ENCODE assay signal across 26 mouse cellular contexts in the genomic region with DNA sequence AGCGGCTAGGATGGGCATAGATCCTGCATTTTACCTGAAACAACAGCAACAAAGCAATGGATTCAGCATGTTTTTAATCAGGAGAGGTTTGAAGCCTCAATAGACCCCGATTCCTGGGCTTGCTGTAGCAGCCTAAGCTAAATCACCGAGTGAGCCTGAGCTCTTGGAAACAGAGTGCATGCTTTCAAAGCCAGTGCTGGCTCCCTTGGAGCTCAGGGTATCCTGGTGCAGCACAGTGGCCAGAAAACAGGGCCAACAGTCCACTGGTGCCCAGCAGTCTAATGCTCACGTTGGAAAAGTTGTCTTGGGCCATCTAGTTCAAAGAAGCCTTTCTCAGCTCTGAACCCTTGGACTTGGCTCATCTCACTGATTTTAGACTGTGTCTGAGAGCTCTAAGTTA. TPM values are rescaled to one million over a fixed set of nuclear protein-coding genes. Genes with fewer than 3 reads are reported as not detected.
DNase-seq lines count a peak whose midpoint lies in the region; ATAC-seq and TF ChIP-seq lines count a peak whose summit lies in the region.
"Had no signal": no experiment of that assay in that cellular context is flagged by ENCODE, and none has a peak within 500 bp of the region (broad histone marks: within the 10 kb centered on the region; RNA-seq: fewer than 3 reads in every experiment).

No protein-coding gene starts in this region.

- WGBS in forebrain, postnatal 0 days: 72% methylated on average over 4 of the region's 4 CpGs
- WGBS in forebrain, embryonic 16.5 days: 82% methylated on average over 4 of the region's 4 CpGs

- no peaks in the 10 kb centered on the region for H3K27me3 ChIP-seq in forebrain, postnatal 0 days (ENCODE audit: insufficient read depth, low read length)
- H3K27me3 ChIP-seq in forebrain, embryonic 16.5 days (replicated peaks; ENCODE audit: control insufficient read depth, insufficient read depth, low read length): no peaks in the 10 kb centered on the region
- H3K27me3 ChIP-seq: embryonic facial prominence, embryonic 15.5 days; kidney, embryonic 15.5 days; midbrain, embryonic 12.5 days had no signal

- DNase-seq in forebrain, postnatal 0 days: no peak
- peak; percentile 3 for DNase-seq in left cerebral cortex, adult 11 months (ENCODE audit: low spot score)
- no peak for DNase-seq in left cerebral cortex, postnatal 36 days (ENCODE audit: low spot score in 2 of 2)
- DNase-seq in layer of hippocampus, adult 2 months (ENCODE audit: low spot score in 2 of 2): peak in 1 of 2 experiments; percentile 59
- peak; percentile 23 to 44 for DNase-seq in layer of hippocampus, postnatal 10 days (ENCODE audit: low spot score in 2 of 2)
- no peak for DNase-seq in lung, postnatal 25 days (ENCODE audit: low spot score)
- DNase-seq: adrenal gland, adult 8-10 months; kidney, adult 11 months; kidney, postnatal 36 days; liver, postnatal 0 days; lung, postnatal 10 days; thymus, adult 2 months; thymus, postnatal 4 days had no signal

- no peak for TF ChIP-seq CTCF in forebrain, postnatal 0 days (IDR thresholded peaks at IDR 0.05; ENCODE audit: low read depth)
- no peak for TF ChIP-seq CTCF in layer of hippocampus, adult 2 months (conservative IDR thresholded peaks at IDR 0.05)

- H3K4me3 ChIP-seq in forebrain, postnatal 0 days (ENCODE audit: low read depth, low read length): no peak overlapping the region
- H3K4me3 ChIP-seq in forebrain, embryonic 16.5 days (replicated peaks; ENCODE audit: low read length): no peak overlapping the region
- no peak overlapping the region for H3K4me3 ChIP-seq in layer of hippocampus, adult 2 months
- H3K4me3 ChIP-seq: embryonic facial prominence, embryonic 15.5 days; hindbrain, embryonic 10.5 days; kidney, embryonic 15.5 days; midbrain, embryonic 12.5 days had no signal

- H3K4me2 ChIP-seq in forebrain, postnatal 0 days (ENCODE audit: low read depth): no peak overlapping the region
- H3K4me2 ChIP-seq in forebrain, embryonic 16.5 days (ENCODE audit: low read length): no peak overlapping the region
- H3K4me2 ChIP-seq: embryonic facial prominence, embryonic 15.5 days; heart, embryonic 11.5 days; kidney, embryonic 15.5 days; midbrain, embryonic 12.5 days had no signal

- no peaks in the 10 kb centered on the region for H3K36me3 ChIP-seq in forebrain, postnatal 0 days (ENCODE audit: insufficient read depth)
- no peaks in the 10 kb centered on the region for H3K36me3 ChIP-seq in forebrain, embryonic 16.5 days (ENCODE audit: control insufficient read depth, insufficient read depth)
- H3K36me3 ChIP-seq: embryonic facial prominence, embryonic 15.5 days; hindbrain, embryonic 10.5 days; kidney, embryonic 15.5 days; midbrain, embryonic 12.5 days had no signal

- H3K9me3 ChIP-seq in forebrain, postnatal 0 days (ENCODE audit: low read length): no peaks in the 10 kb centered on the region
- H3K9me3 ChIP-seq in forebrain, embryonic 16.5 days (ENCODE audit: control insufficient read depth, low read length): no peaks in the 10 kb centered on the region
- H3K9me3 ChIP-seq: embryonic facial prominence, embryonic 15.5 days; hindbrain, embryonic 10.5 days; kidney, embryonic 15.5 days; midbrain, embryonic 12.5 days had no signal

- no peak overlapping the region for H3K27ac ChIP-seq in forebrain, postnatal 0 days (ENCODE audit: low read depth, low read length)
- no peak overlapping the region for H3K27ac ChIP-seq in forebrain, embryonic 16.5 days (ENCODE audit: low read length)
- peak overlapping the region; percentile 39; the same call in 1 of the 2 replicates for H3K27ac ChIP-seq in layer of hippocampus, adult 2 months
- H3K27ac ChIP-seq: embryonic facial prominence, embryonic 15.5 days; hindbrain, embryonic 10.5 days; kidney, embryonic 15.5 days; midbrain, embryonic 12.5 days; stomach, postnatal 0 days had no signal

- no peak overlapping the region for H3K9ac ChIP-seq in forebrain, postnatal 0 days
- no peak overlapping the region for H3K9ac ChIP-seq in forebrain, embryonic 16.5 days (replicated peaks; ENCODE audit: low read depth, low read length)
- H3K9ac ChIP-seq: embryonic facial prominence, embryonic 15.5 days; kidney, embryonic 15.5 days; liver, postnatal 0 days; midbrain, embryonic 12.5 days had no signal

- H3K4me1 ChIP-seq in forebrain, postnatal 0 days (ENCODE audit: insufficient read depth): no peaks in the 10 kb centered on the region
- no peaks in the 10 kb centered on the region for H3K4me1 ChIP-seq in forebrain, embryonic 16.5 days (replicated peaks; ENCODE audit: control insufficient read depth, insufficient read depth, low read length)
- H3K4me1 ChIP-seq: embryonic facial prominence, embryonic 15.5 days; hindbrain, embryonic 10.5 days; kidney, embryonic 15.5 days; midbrain, embryonic 12.5 days had no signal

- intact Hi-C loops in left cerebral cortex, postnatal 36 days (cut with DNase I): no loop called here

- 0 out of 2 replicates have a peak, but pooled peaks have one; percentile 29 for ATAC-seq in forebrain, postnatal 0 days
- ATAC-seq in forebrain, embryonic 16.5 days: no peak
- ATAC-seq: forebrain, embryonic 14.5 days; liver, postnatal 0 days had no signal

RNA-seq across cellular contexts. Expression of a gene that starts 45.4 kb away (rescaled TPM):
- 5.8 and 9.6 TPM in 2 replicates for total RNA-seq in forebrain, postnatal 0 days (2014; rRNA removed)
- 3.2 and 5.6 TPM in 2 replicates for polyA plus RNA-seq in forebrain, postnatal 0 days (2015; fragmentation: Nextera tagmentation; extraction: Ambion mirVana)
- 13.6 and 15.9 TPM in 2 replicates for polyA plus RNA-seq in forebrain, embryonic 16.5 days (2015; fragmentation: Nextera tagmentation; extraction: Ambion mirVana)
- total RNA-seq in left cerebral cortex, postnatal 36 days (2021): 1 to 10 TPM; 6.4 to 9.8 TPM
- 1 to 10 TPM; 3.2 to 4.6 TPM for total RNA-seq in layer of hippocampus, adult 2 months (2021)
- 10 to 100 TPM in 1 of 2 experiments, 1 to 10 TPM in 1; 7.9 to 10.1 TPM for total RNA-seq in layer of hippocampus, postnatal 10 days (2021)
- total RNA-seq: granulocyte monocyte progenitor cell, adult 5-6 weeks; megakaryocyte progenitor cell, adult 5-6 weeks; MEL; monocyte, adult 5-6 weeks; neutrophil, adult 5-6 weeks had no signal

Comparison
In these comparisons a context has a peak if more than half of its experiments do, and no peak if none do; other contexts are left out.
1. DNase-seq: peak in left cerebral cortex, adult 11 months (single experiment) and layer of hippocampus, postnatal 10 days (2 of 2); none in forebrain, postnatal 0 days (single experiment), left cerebral cortex, postnatal 36 days (0 of 2) and lung, postnatal 25 days (single experiment).